Mouse (Mus musculus): Measurements from ENCODE around the gene Akap13.
A peak's percentile ranks its signal among the peaks of the same experiment; 100 is the strongest.
"Not testable (repeated sequence)": the region's sequence is repeated elsewhere in the genome, so short reads cannot be mapped to it uniquely, and the experiment has no call there.

Akap13 gene

DNA sequence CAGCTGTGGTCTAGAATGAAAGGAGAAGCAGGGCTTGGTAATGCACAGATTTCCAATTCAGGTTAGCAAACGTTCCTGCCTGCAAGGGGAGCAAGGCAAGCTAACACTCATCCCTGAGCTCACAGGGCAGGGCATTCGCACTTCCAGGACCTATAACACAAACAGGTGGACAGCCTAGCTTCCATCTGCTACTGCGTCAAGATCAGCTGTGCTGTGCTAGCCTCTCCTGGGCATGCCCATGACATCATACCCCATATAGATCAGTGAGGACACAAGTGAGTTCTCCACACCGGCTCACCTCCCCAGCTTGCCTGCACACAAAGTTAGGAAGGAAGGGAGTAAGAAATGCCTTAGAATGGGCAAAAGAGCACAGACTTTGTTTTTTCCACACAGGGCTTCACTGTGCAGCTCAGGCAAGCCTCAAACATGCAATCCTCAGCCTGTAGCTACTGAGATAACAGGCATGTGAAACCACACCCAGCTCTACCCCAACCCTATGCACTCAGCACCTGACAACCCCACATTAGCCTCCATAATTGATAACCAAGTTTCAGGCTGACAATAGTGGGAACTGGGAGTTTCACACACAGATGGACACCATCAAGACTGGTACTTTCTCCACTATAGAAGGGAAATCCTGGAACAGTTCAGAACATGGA is 305.5 kb downstream of the Akap13 start:
- not testable (repeated sequence) for DNase-seq (ENCODE audit: low read depth)

DNA sequence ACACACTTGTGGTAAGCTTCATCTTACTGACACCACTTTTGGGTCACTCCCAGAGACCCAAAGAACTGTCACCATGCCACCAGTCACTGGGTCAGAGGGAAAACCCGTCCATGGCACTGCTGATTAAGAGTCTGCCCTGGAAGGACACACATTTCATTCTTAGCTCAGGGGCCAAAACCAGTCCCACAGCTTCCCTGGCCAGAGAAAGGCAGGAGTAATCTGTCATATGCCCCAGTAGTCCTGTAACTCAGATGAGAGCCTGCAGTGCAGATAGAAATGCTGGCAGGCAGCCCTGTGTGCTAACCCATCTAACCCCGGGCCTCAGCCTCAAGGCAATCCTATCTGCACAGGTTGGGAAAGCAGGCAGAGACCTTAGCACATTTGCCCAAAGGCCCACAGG is 306.9 kb downstream of the Akap13 start:
- not testable (repeated sequence) for DNase-seq (ENCODE audit: low read depth)

DNA sequence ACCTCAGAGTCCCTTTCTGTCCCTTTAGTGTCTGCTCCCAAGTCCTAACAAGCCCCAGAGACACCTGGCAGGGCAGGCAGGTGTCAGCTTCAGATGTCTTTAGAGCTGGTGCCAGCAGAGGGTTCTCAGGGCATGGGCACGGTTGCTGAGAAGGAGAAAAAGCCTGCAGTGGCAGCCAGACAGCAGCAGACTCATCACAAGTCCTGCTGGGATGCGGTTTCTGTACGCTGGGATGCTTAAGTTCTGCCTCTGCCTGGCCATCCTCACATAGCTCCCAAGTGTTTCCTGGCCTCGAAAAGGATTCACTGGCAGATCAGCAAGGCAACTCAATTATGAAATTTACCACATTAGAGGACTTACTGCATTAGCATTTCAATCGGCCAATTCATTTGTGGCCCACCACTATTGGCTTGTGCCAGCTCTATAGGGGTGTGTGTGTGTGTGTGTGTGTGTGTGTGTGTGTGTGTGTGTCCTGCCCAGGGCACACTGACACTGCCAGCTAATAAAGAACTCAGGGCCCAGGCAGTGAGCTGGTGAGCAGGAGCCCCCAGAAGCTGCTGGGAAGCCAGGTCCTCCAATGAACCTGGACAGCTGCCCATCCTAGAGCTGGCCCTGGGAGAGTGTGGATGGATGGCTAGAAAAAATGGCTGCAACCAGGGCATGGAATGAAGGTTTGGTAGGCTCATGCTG is 311.9 kb downstream of the Akap13 start:
- DNase-seq (ENCODE audit: low read depth): not testable (repeated sequence)

DNA sequence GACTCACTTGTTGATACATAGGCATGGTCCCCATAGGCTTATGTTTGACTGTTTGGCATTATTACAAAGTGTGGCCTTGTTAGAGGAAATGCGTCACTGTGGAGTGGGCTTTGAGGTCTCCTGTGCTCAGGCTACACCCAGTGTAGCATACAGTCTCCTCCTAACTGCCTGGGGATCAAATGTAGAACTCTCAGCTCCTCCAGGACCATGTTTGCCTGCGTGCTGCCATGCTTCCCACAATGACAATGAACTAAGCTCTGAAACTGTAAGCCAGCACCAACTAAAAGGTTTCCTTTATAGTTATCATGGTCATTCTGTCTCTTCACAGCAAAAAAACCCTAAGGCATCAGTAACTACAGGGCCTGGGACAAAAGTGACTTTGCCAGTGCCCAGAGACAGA is 312.8 kb downstream of the Akap13 start:
- no peak for DNase-seq (ENCODE audit: low read depth)

DNA sequence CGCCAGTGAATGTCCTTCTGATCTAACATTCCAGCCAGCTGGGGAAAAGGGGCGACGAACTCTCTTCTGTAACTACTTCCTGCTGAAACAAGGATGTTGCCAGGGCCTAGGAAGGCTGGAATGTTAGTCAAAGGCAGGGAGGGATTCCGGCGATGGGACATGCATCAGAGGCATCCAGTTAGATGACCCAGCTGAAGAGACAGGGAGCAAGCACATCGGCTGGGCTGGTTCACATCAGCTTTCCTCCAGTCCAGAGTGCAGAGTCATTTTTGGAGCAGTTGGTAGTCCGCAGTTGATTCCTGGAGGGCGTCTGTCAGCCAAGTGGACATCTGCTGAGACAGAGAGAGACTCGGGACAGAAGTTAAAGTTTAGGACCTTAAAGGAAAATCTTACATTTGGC is 314.6 kb downstream of the Akap13 start:
- no peak for DNase-seq (ENCODE audit: low read depth)

DNA sequence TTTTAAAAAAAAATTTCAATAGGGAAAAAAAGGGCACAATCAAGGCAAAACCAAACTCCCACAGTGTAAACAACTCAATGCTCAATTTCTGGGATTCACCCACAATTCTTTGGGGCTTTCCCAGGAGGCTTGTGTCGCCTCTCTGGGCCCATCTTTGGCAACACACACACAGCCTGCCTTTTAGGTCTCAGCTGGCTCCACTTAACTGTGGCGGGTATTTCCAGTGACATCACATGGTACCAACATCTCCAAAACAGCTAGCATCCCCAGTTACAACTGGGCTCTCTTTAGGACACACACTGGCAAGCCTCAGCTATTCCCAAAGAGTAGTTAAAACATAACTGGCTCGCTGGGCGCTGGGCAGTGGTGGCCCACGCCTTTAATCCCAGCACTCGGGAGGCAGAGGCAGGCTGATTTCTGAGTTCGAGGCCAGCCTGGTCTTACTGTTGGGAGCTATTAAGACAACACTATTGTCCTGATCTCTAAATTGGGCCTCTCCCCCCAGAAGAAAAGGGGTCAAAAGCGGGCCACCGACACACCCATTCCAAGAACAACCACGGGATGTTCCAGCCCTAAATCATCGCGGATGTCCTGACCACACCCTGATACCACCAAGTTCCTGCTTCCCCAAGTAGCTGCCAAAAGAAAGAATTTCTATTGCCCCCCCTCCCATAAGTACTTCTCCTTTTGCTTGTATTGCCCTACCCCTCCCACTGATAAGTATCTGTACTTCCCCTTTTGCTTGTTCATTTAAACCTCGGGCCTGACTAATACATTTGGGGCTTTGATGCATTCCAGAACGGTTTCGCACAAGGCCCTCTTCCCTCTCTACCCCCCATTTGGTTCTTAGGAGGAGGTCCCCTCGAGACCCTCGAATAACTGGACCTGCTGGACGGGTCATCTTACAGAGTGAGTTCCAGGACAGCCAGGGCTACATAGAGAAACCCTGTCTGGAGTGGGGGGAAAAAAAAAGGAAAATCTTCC is 319.1 kb downstream of the Akap13 start:
- not testable (repeated sequence) for DNase-seq (ENCODE audit: low read depth)

DNA sequence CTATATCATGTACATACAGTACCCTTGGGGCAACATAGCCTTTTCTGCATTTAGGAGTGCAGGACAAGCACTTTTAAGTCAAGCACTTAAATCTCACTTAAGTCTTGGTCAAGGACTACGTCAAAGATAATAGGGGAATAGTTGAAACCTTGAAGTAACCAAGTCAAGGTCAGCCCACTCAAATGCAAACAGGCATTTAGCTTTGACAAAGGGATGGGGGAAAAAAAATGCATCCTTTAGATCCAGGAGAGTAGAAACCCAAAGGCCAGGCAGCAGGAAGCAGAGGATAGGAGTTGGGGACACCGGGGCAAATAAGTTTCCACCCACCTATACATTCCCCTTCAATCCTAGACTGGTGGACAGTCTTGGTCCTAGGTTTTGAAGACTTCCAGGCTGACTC is 322.7 kb downstream of the Akap13 start:
- no peak for DNase-seq (ENCODE audit: low read depth)

DNA sequence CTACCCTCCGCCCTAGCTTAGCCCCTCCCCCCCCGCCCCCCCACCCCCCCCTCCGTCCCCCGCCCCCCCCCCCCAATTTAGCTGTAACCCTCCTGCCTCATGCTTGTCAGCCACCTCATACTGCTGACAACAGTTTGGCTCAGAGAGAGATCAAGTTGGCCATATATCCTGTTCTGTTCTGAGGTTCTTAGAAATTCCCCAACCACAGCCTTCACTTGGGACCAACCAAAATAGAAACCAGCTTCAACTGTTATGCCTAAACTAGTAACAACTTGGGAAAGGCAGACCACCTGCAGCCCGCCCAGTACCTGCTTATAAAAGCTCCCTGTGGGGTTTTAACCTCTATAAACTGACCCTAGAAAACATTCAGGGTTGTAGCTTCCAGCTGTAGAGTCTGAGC is 325.5 kb downstream of the Akap13 start:
- peak; percentile 62 for DNase-seq (ENCODE audit: low read depth)

DNA sequence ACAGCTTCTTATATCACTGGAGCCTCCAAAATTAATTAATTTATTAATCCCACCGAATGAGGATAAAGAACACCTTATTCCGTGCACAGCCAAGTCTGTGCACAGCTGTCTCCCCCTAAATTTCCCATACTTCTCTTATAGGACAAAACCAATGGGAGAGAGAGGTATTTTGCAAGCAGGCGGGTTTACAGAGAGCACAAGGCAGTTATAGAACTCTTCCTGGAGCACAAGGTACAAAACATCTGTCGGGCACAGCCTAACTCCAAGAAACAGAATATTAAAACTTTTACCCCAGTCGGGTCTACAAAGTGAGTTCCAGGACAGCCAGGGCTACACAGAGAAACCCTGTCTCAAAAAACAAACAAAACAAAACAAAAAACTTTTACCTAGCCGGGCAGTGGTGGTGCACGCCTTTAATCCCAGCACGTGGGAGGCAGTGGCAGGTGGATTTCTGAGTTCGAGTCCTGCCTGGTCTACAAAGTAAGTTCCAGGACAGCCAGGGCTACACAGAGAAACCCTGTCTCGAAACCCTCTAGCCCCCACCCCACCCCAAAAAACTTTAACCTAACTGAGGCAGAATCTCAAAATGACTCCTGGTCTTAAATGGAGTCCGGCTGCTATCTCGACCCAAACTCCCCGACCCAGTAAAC is 326.1 kb downstream of the Akap13 start:
- DNase-seq (ENCODE audit: low read depth): peak; percentile 18

DNA sequence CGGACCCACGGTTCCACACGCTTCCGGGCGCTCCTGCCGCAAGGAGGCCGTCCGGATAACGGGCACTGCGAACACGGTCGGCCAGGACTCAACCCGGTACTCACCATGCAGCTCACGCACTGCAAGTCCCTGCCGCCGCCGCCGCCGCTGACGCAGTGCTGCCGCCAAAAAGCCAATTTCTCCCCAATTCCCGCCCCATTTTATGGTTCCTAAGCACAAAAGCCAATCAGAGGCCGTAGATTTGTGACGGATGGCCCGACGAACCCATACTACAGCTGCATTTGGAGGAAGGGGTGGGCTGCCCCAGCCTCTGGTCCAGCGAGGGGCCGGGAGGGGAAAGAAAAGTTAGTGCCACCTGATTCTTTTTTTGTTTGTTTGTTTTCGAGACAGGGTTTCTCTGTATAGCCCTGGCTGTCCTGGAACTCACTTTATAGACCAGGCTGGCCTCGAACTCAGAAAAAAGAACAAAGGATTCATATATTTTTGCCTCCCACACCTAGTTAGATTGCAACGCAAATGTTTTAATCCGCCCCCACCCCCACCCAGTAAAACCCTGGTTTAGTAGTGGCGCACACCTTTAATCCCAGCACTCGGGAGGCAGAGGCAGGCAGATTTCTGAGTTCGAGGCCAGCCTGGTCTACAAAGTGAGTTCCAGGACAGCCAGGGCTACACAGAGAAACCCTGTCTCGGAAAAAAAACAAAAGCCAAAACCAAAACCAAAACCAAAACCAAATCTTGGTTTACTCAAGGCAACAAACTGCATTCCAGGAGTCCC is 326.8 kb downstream of the Akap13 start:
- peak; percentile 96 for DNase-seq (ENCODE audit: low read depth)

DNA sequence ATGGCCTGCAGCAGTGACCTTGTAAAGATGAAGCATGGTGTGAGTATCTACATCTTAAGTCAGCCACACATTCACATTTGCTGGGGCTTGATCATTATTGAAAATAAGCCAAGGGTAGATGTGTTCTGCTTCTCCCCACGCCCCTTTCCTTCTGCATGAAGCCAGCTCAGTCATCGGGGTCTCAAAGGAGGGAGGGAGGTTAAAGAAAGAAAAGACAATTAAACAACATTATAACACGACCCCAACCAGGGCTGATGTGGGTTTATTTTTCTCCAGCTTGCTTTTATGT is 327.3 kb downstream of the Akap13 start:
- peak; percentile 46 for DNase-seq (ENCODE audit: low read depth)

DNA sequence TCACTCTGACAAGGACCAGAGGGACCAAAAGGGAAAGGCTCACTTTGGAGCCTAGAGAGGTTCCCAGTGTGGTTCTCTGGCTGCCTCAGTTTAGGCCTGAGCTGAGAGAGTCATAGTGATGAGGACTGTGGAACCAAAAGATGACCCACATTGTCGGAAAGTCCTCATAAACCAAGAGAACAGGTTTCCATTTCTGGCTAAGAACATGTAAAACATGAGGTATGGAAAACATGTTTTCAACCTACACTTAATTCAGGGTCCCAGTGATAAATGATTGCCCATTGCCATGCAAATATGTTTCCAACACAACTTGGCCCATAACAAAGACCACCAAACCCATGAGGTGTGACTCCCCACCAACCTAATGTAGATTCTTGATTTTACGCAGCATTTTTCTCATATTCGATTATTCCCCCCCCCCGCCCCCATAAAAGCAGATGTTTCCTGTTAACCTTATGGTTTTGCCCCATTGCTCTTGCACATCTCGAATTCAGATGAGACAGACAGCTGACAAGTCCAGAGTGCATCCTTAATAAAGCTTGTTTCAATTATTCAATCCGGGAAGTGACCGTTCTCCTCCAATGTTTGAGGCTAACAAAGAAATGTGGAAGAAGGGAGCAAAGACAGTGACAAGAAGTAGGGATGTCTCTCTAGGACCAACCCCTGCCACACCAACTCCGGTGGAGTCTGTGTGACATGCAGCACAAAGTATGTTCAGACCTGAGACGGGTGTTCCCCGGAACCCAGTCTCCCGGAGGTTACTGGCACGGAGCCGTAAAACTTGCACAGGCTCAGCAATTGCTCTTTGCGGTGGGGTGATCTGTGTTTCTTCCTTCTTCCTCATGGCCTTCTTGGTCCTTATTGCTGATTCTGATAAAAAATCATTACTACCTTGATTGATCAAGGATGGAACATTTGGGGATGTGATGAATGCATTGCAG is 330.3 kb downstream of the Akap13 start:
- no peak for DNase-seq (ENCODE audit: low read depth)

DNA sequence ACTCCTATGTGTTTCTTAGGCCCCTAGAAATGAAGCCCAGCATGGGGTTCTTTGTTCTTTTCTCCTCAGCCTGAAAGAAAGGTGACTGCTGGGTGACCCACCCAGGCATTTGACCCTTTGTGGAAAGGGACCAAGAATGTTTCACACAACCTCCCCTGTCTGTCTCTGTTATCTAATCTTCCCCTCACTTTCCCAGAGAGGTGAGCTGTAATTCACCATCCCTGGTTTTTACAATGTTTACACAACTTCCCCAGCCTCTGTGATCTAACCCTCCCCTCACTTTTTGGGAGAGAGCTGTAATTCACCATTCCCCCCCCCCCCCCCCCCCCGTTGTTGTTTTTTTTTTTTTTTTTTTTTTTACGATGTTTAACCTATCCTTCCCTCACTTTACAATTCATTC is 331.5 kb downstream of the Akap13 start:
- DNase-seq (ENCODE audit: low read depth): no peak

DNA sequence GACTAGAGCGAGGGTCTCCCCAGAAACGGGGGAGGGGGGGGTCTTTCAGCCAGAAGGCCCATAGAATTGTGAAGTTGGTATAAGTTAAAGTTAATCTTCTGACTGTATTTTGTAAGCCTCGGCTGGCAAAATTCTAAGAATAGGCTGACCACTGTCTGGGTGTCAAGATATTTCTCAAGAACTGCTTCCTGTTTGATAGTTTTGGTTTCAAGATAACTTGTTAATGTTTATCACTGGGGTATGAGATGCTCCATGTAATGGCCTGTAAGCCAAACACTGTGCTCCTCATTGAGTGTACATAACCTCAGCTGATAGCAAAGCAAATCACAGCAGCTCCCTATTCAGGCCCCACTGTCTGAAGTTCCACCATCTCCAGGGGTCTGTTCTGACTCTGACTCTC is 332.0 kb downstream of the Akap13 start:
- DNase-seq (ENCODE audit: low read depth): no peak

DNA sequence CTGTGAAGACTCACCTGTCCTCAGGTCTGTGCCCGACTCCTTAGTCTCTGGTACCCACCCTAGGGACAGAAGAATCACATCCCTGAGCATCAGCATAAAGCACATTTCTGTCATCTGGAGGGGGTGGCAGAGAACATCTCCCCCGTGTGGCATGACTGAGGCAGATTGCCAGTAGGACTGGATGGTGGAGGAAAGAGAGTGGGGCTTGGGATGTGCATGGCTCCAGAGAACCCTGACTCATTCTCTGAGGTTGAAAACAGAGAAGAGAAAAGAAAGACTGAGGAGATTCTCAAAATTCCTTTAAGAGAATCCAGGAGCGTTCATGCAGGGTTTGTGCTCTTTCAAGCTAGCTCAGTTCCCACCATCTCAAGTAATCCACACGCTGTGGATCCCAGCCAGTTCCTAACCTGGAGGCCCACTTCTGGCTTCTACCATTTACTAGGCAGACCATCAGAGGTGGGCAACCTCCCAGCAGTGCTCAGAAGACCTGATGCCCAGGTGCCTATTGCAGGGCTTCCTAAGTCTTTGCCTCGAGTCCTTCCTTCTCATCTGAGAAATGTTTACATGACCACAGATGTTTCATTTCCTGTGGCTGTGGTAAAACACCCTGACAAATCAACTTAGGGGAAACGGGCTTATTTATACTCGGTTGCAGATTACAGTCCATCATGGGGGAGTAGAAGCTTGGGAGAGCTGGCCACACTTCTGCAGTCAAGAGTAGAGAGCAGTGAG is 332.9 kb downstream of the Akap13 start:
- not testable (repeated sequence) for DNase-seq (ENCODE audit: low read depth)

DNA sequence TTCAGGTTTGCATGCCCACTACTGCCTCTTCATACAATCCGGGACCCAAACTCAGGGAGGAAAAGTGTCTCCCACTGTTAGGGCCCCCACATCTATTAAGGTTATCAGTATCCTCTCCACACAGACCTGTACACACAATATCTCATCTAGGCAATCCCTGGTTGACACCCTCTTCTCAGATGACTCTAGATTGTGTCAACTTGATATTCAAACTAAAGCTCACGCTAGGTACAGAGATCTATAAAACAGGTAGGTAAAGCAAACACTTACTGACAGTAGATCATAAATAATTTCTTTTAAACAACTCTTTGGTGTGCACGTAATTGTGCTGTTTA is 333.4 kb downstream of the Akap13 start:
- not testable (repeated sequence) for DNase-seq (ENCODE audit: low read depth)

DNA sequence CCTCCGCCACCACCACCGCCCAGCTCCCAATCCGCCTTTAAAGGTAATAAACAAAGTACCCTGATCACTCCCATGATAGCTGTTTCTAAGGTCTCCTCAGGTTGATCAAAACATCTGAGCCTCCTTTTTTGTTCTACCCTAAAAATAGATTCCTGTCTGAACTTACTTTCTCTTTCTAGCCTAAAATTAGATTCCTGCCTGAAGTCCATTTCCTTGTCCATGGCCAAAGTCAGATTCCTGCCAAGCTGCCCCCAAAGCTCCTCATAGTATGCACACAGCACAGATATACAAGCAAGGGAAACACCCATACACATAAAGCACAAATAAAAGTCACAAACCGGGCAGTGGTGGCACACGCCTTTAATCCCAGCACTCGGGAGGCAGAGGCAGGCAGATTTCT is 334.4 kb downstream of the Akap13 start:
- DNase-seq (ENCODE audit: low read depth): no peak

DNA sequence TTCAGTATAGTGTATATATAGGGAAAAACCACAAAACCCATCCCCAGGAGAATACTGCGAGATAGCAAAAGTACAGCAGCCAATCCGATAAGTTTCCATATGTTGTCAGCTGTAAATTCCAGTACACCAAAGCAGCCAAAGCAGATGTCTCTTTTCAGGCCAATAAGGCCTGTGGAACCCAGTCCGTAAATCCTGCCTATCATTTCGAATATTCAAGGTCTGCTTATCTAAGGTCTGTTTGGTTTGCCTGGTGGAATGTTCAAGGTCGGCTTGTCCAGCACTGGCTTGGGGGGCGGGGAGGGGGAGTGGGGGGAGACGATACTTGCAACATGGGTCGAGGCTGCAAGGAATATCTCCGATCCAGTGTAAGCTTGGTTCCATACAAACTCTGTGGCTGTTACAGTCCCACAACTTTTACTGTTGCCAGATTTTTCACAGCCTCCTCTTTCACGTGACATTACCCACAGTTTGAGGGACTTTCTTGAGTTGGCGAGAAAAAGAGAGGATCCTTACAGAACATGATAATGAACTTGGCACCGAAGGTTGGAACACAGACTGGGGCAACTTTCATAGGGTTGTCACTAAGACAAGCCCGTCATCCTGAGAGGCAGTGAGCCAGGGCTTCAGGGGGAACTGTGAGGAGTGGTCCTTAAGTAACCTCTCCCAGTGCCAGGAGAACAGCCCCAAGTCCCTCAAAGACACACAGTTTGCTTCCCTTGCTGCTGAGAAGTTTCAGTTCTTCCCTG is 335.9 kb downstream of the Akap13 start:
- DNase-seq (ENCODE audit: low read depth): not testable (repeated sequence)

DNA sequence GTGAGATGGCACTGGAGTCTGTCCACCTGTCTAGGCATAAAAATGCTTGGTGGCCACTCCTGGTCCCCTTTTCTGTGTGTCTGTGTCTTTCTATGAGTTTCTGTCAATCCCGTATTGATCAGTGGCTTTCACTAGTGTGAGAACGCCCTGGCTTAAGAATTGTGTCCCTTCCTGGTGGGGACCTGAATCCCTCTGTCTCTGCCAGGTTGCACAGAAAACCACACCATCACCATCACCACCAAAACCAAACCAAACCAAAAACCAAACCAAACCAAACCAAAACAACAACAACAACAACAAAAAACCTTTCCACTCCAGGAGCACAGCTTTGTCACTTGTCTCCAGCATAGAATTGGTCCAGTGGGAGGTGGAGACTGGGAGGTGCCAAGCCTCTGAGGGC is 337.8 kb downstream of the Akap13 start:
- DNase-seq (ENCODE audit: low read depth): no peak

Measured in NIH3T3 (cell line).